Mouse (Mus musculus): ENCODE results near the gene Zp1.

- TF ChIP-seq CTCF (IDR thresholded peaks at IDR 0.05; ENCODE audit: control insufficient read depth, insufficient read depth, low read length) (no peak), POLR2A (IDR thresholded peaks at IDR 0.05; ENCODE audit: borderline replicate concordance, control insufficient read depth, low read depth, low read length) (no peak)
Measured at GRCm38 (mm10) chr19:10949558-10949957, 29.1 kb upstream of the Zp1 start.
